Mouse (Mus musculus) bone marrow, adult 2 months (tissue): ENCODE results near the gene Hcst. TPM values are rescaled to one million over a fixed set of nuclear protein-coding genes. Genes with fewer than 3 reads are reported as not detected.
A peak's percentile ranks its signal among the peaks of the same experiment; 100 is the strongest.

Experiments used
- H3K27ac ChIP-seq: fragments of 200-500 bp; 2 replicates; pipeline ENCODE4 v1.5.1; 2012; ENCODE audit warnings: low read depth, mild to moderate bottlenecking, control low read depth, inconsistent platforms, low read length; ENCODE audit not compliant: control insufficient read depth, poor library complexity, insufficient read depth
- H3K4me1 ChIP-seq: fragments of 200-500 bp; 2 replicates; pipeline ENCODE4 v1.6.1; 2011; ENCODE audit warnings: low read length; ENCODE audit not compliant: control insufficient read depth, insufficient read depth
- H3K4me3 ChIP-seq: fragments of 200-500 bp; replicated peaks from 2 replicates; pipeline ENCODE3; 2011; ENCODE audit warnings: mild to moderate bottlenecking, low read depth, low read length, control low read depth; ENCODE audit not compliant: control insufficient read depth
- CTCF ChIP-seq: fragments of 200-500 bp; IDR thresholded peaks from 2 replicates; pipeline ENCODE4 v1.5.1; 2011; ENCODE audit warnings: low read length, control low read depth; ENCODE audit not compliant: control insufficient read depth, insufficient read depth
- POLR2A ChIP-seq: fragments of 200-500 bp; IDR thresholded peaks from 2 replicates; pipeline ENCODE4 v1.6.1; 2011; ENCODE audit warnings: low read depth, mild to moderate bottlenecking, control low read depth, low read length, borderline replicate concordance; ENCODE audit not compliant: control insufficient read depth
- WGBS: fragments of 180-500 bp; shearing (Covaris S2); methylation state at CpG from one replicate; pipeline ENCODE4 v1.1.7; 2018; 5-methylcytosine and 5-hydroxymethylcytosine counted together
- polyA plus RNA-seq: library from polyadenylated mRNA; stranded (reverse); fragments of >200 nt; gene quantifications from 2 replicates; pipeline ENCODE4 v1.2.4, GENCODE M21; 2011; ENCODE audit warnings: low replicate concordance; ENCODE audit not compliant: missing spikeins, insufficient read depth, insufficient read length

Hcst gene
- polyA plus RNA-seq, 1 experiment: 107 TPM

DNA sequence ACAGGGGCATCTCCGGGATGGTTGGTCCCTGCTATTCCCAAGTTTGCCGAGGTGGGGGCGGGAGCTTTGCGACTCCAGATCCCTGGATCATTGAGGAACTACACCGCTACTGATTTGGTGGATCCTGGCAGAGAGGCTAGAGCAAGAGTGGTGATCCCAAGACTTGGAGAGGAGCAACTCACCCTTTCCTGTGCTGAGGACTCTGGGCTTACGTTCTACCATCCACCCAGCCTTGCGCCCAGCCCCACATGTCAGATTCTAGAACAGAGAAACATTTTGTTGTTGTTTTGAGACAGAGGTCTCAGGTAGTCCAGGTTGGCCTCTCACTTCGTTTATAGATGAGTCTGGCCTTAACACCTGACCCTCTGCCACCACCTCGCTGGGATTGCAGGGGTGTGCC, 2.9 kb upstream of the Hcst start:
- H3K4me1 ChIP-seq: peaks cover 2% of the 10 kb centered on the region; the same call in 1 of the 2 replicates
- TF ChIP-seq POLR2A (no peak), CTCF (no peak)
- H3K27ac ChIP-seq: peak overlapping the region; percentile 92
- H3K4me3 ChIP-seq: peak overlapping the region; percentile 86
- WGBS: 2% methylated on average over 9 of the region's 9 CpGs

DNA sequence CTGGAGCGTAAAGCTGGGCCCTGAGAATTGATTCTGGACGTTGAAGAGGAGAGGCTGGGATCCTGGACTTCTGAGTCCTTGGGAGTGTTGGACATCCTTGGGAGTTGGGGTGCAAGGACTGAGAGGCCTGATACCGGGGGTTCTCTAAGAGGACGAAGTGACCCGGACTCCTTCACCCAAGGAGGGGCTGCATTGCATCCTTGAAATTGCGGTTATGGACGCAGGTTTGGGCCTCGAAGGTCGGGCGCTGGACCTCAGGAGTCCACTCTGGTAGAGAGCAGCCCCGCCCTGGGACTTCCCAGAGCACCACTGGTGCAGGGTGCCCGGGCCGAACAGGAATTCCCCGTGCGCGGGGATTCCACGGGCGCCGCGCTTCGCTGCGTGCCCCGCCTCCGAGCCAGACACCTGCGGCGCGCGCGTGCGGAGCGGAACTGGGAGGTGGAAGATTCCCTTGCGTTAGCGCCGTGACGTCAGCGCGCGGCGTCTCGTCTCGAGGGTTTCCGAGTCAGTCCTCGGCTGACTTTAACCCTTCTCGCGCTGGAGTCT, 2.3 kb upstream of the Hcst start:
- Histone ChIP-seq H3K4me1 (peaks cover 2% of the 10 kb centered on the region; the same call in 1 of the 2 replicates), H3K4me3 (peak overlapping the region; percentile 86), H3K27ac (peak overlapping the region; percentile 92)
- WGBS: under 1% methylated on average over 45 of the region's 45 CpGs
- peak; percentile 60; the same call in 1 of the 2 replicates for TF ChIP-seq POLR2A
- TF ChIP-seq CTCF: no peak

DNA sequence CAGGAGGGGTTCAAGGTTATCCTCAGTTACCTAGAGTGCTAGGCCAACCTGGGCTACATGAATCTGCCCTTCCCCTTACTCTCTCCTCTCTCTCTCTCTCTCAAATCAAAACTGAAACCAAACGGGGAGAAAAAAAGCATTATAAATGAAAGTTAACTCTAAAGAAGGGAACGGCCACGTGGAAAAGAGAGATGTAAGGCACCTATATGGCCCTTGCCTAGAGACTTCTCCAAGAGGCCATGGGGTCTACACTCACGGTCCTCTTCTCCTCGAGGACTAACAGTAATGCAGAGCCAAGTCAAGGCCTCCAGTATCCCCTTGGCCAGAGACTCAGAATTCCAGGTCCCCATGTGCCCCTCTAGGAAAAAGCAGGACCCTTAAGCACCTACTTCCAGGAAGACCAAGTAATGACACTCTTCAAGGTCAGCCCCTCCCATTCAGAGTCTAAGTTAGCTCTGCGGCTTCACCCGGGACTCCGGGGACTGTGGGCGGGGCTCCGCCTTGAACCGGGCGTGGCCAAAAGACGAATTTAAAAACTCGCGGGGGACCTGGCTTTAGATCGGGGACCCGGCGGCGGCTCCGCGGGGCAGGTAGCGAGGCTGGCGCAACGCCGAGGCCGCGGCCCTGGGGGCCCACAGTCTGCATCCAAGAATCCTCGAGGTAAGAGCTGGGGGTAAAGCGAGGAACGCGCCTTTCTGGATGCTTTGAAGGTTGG, 1.7 kb upstream of the Hcst start, which contains the start of gene Nfkbid:
Gene Nfkbid (plus strand): TSS at position 558 of the 715 bp plus-strand sequence.
- TF ChIP-seq POLR2A (peak; percentile 72; the same call in 1 of the 2 replicates), CTCF (no peak)
- H3K4me1 ChIP-seq: peaks cover 2% of the 10 kb centered on the region; the same call in 1 of the 2 replicates
- WGBS: under 1% methylated on average over 31 of the region's 31 CpGs
- peak within 1 kb of the TSS; percentile 92 for H3K27ac ChIP-seq
- H3K4me3 ChIP-seq: peak within 1 kb of the TSS; percentile 86

DNA sequence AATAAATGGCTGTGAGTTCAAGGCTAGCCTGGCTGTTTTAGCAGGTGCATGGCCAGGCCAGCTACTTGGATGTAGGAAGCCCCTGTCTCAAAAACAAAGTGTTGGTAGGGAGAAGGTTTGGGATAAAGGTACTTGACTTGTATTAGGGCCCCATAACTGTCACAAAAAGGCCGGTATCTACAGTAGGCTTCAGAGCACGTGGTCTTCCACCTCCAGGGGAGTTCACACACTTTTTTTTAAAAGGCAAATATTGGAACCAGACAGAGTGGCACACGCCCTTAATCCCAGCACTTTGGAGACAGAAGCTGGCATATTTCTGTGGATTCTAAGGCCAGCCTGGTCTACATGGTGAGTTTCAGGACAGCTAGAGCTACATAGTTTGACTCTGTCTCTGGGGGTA, 1.0 kb upstream of the Hcst start:
- Histone ChIP-seq H3K27ac (peak overlapping the region; percentile 91; the same call in 1 of the 2 replicates), H3K4me3 (peak overlapping the region; percentile 58), H3K4me1 (peaks cover 2% of the 10 kb centered on the region; the same call in 1 of the 2 replicates)
- 37% methylated on average over 3 of the region's 3 CpGs for WGBS
- no peak for TF ChIP-seq CTCF
- TF ChIP-seq POLR2A: no peak

GRCm38 (mm10) chr7:30417856-30418255, 1.8 kb downstream of the Hcst start:
- Histone ChIP-seq H3K27ac (peak overlapping the region; percentile 94), H3K4me1 (peaks cover 2% of the 10 kb centered on the region; the same call in 1 of the 2 replicates), H3K4me3 (peak overlapping the region; percentile 60)
- WGBS: 7% methylated on average over 9 of the region's 9 CpGs
- no peak; the same call in 1 of the 2 replicates for TF ChIP-seq POLR2A
- no peak for TF ChIP-seq CTCF

GRCm38 (mm10) chr7:30413596-30413995, 6.1 kb downstream of the Hcst start, which contains the start of gene Tyrobp:
TSS of gene Tyrobp (plus strand) at chr7:30413760.
- H3K27ac ChIP-seq: peak within 1 kb of the TSS; percentile 98
- peaks cover 6% of the 10 kb centered on the region; the same call in 1 of the 2 replicates for H3K4me1 ChIP-seq
- TF ChIP-seq POLR2A (peak; percentile 91), CTCF (no peak)
- H3K4me3 ChIP-seq: peak within 1 kb of the TSS; percentile 76
- 11% methylated on average over 5 of the region's 5 CpGs for WGBS

GRCm38 (mm10) chr7:30412735-30413147, 6.9 kb downstream of the Hcst start:
- 0% methylated on average over 4 of the region's 4 CpGs for WGBS
- peak overlapping the region; percentile 98 for H3K27ac ChIP-seq
- TF ChIP-seq POLR2A (peak; percentile 49; the same call in 1 of the 2 replicates), CTCF (no peak)
- peaks cover 5% of the 10 kb centered on the region; the same call in 1 of the 2 replicates for H3K4me1 ChIP-seq
- H3K4me3 ChIP-seq: peak overlapping the region; percentile 46

- Histone ChIP-seq H3K27ac (peak overlapping the region; percentile 77), H3K4me3 (no peak overlapping the region), H3K4me1 (peaks cover 5% of the 10 kb centered on the region; the same call in 1 of the 2 replicates)
- WGBS: 25% methylated on average over 3 of the region's 3 CpGs
- TF ChIP-seq CTCF: no peak
- TF ChIP-seq POLR2A: no peak
These were observed 8.6 kb downstream of the Hcst start for GRCm38 (mm10) chr7:30411023-30411422.
